Mouse (Mus musculus) testis, adult 2 months (tissue): ENCODE measurements at regions not wholly inside any gene's neighbourhood (a gene's known extent, or its start where the extent isn't known, plus 50 kb on each side); places are given as distances from the start of the nearest gene placed in this dataset.

ENCODE experiments used
- H3K27ac ChIP-seq: fragments of 200-500 bp; 2 replicates; pipeline ENCODE4 v1.5.1; 2012; ENCODE audit warnings: low read depth, low read length; ENCODE audit not compliant: control insufficient read depth, insufficient read depth
- H3K27me3 ChIP-seq: fragments of 200-500 bp; 2 replicates; pipeline ENCODE4 v1.6.1; 2012; ENCODE audit warnings: mild to moderate bottlenecking, low read length, moderate library complexity; ENCODE audit not compliant: control insufficient read depth, insufficient read depth
- H3K36me3 ChIP-seq: fragments of 200-500 bp; 2 replicates; pipeline ENCODE4 v1.6.1; 2012; ENCODE audit warnings: mild to moderate bottlenecking, low read length; ENCODE audit not compliant: control insufficient read depth, insufficient read depth
- H3K4me1 ChIP-seq: fragments of 200-500 bp; 2 replicates; pipeline ENCODE4 v1.6.1; 2012; ENCODE audit warnings: low read length; ENCODE audit not compliant: control insufficient read depth, insufficient read depth
- H3K4me3 ChIP-seq: fragments of 200-500 bp; 2 replicates; pipeline ENCODE4 v1.5.1; 2012; ENCODE audit warnings: low read depth, mild to moderate bottlenecking, low read length, moderate library complexity, mixed read lengths; ENCODE audit not compliant: control insufficient read depth
- CTCF ChIP-seq: fragments of 200-500 bp; IDR thresholded peaks from 2 replicates; pipeline ENCODE4 v1.5.1; 2012; ENCODE audit warnings: low read depth, mild to moderate bottlenecking, inconsistent platforms, low read length, moderate library complexity; ENCODE audit not compliant: control insufficient read depth, insufficient read depth, insufficient replicate concordance
- POLR2A ChIP-seq: fragments of 200-500 bp; IDR thresholded peaks from 2 replicates; pipeline ENCODE4 v1.6.1; 2012; ENCODE audit warnings: low read depth, mild to moderate bottlenecking, inconsistent platforms, low read length, moderate library complexity; ENCODE audit not compliant: control insufficient read depth

DNA sequence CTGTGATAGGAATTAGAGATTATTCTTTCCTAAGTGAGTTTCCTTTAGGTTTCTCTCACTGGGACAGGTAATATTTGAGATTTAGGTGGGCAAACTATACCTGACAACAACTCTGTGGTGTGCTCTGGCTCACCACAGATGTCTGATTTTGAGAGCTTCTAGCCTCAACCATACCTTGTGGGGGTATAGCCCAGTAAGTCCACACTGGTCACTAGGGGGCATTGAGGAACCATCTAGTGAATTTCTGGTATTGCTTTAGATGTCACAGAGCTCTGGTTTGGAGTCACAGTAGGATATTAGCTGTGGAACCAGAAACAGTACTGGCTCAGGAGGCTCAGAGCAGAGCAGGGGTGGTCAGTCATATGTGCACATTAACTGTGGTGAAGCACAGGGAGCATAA is 91.5 kb upstream of the 2210010C04Rik start:
- no peak for TF ChIP-seq CTCF
- no peak for TF ChIP-seq POLR2A
- no peak overlapping the region for H3K27ac ChIP-seq
- H3K4me3 ChIP-seq = no peak overlapping the region
- no peaks in the 10 kb centered on the region for H3K36me3 ChIP-seq
- no peaks in the 10 kb centered on the region for H3K27me3 ChIP-seq
- H3K4me1 ChIP-seq = no peaks in the 10 kb centered on the region

- H3K27me3 ChIP-seq = no peaks in the 10 kb centered on the region
Measured at GRCm38 (mm10) chr6:41121641-41122040, 86.3 kb upstream of the 2210010C04Rik start.

DNA sequence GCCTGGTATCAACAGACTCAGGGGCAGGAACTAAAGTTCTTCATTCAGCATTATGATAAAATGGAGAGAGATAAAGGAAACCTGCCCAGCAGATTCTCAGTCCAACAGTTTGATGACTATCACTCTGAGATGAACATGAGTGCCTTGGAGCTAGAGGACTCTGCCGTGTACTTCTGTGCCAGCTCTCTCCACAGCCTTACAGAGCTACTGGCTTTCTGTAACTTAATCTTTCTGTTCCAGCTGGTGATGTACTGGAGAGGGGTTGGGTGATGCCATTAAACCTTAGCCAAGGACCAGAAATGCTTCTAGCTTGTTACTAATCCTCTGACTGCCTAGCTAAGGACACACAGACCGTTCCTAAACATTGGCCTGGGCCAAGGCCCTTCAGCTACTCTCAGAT is 83.9 kb upstream of the 2210010C04Rik start:
- H3K4me3 ChIP-seq = no peak overlapping the region
- no peaks in the 10 kb centered on the region for H3K36me3 ChIP-seq
- TF ChIP-seq CTCF = no peak
- TF ChIP-seq POLR2A = no peak
- no peak overlapping the region for H3K27ac ChIP-seq
- H3K27me3 ChIP-seq = no peaks in the 10 kb centered on the region
- H3K4me1 ChIP-seq = no peaks in the 10 kb centered on the region

More at GRCm38 (mm10) chr6:41121641-41122040, 86.3 kb upstream of the 2210010C04Rik start:
- no peaks in the 10 kb centered on the region for H3K36me3 ChIP-seq
- no peaks in the 10 kb centered on the region for H3K4me1 ChIP-seq
- TF ChIP-seq CTCF (no peak), POLR2A (no peak)
- H3K4me3 ChIP-seq = no peak overlapping the region
- H3K27ac ChIP-seq = no peak overlapping the region

DNA sequence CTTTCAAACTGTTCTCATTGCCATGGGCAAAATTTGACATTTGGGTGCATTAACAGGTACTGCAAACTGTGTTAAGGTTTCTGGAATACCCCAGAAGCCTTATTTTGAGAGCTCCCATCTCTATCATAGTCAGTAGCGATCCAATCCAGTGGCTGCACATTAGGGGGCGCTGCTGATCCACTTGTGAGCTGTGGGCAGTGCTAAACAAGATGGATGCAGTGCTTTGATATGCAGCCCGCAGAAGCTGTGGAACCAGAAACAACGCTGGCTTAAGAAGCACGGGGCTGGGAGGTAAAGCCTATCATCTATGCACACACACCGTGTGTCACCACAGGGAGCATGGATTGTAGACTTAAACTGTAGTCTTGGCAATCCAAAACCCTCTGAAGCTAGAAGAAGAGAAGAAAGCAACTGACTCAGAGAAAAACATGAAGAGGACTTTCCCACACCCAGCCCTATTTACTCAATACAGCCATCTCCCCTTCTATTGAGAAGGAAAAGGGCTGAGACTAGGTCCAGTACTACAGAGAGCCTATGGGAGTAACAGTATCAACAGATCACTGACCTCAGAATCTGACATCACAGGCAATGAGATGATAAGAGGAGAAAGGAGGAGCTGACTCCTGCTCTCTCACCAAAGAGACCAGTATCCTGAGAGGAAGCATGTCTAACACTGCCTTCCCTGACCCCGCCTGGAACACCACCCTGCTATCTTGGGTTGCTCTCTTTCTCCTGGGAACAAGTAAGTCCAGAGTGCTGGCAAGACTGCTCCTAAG is 83.1 kb upstream of the 2210010C04Rik start:
- Histone ChIP-seq H3K27me3 (no peaks in the 10 kb centered on the region), H3K4me3 (no peak overlapping the region), H3K27ac (no peak overlapping the region), H3K36me3 (no peaks in the 10 kb centered on the region), H3K4me1 (no peaks in the 10 kb centered on the region)
- TF ChIP-seq CTCF (peak; percentile 58; the same call in 1 of the 2 replicates), POLR2A (no peak)

GRCm38 (mm10) chr6:41113943-41114342 is 78.6 kb upstream of the 2210010C04Rik start:
- H3K4me1 ChIP-seq = no peaks in the 10 kb centered on the region
- no peaks in the 10 kb centered on the region for H3K27me3 ChIP-seq
- no peaks in the 10 kb centered on the region for H3K36me3 ChIP-seq
- H3K4me3 ChIP-seq = no peak overlapping the region
- no peak for TF ChIP-seq POLR2A
- no peak overlapping the region for H3K27ac ChIP-seq

GRCm38 (mm10) chr6:41112861-41113610 is 77.7 kb upstream of the 2210010C04Rik start:
- Histone ChIP-seq H3K27ac (no peak overlapping the region), H3K4me3 (no peak overlapping the region), H3K4me1 (no peaks in the 10 kb centered on the region), H3K27me3 (no peaks in the 10 kb centered on the region), H3K36me3 (no peaks in the 10 kb centered on the region)
- peak; percentile 85; the same call in 1 of the 2 replicates for TF ChIP-seq CTCF
- TF ChIP-seq POLR2A = no peak

GRCm38 (mm10) chr6:41111829-41112228 is 76.5 kb upstream of the 2210010C04Rik start:
- Histone ChIP-seq H3K27me3 (no peaks in the 10 kb centered on the region), H3K36me3 (no peaks in the 10 kb centered on the region), H3K27ac (no peak overlapping the region), H3K4me1 (no peaks in the 10 kb centered on the region), H3K4me3 (no peak overlapping the region)
- no peak for TF ChIP-seq POLR2A
- TF ChIP-seq CTCF = no peak

DNA sequence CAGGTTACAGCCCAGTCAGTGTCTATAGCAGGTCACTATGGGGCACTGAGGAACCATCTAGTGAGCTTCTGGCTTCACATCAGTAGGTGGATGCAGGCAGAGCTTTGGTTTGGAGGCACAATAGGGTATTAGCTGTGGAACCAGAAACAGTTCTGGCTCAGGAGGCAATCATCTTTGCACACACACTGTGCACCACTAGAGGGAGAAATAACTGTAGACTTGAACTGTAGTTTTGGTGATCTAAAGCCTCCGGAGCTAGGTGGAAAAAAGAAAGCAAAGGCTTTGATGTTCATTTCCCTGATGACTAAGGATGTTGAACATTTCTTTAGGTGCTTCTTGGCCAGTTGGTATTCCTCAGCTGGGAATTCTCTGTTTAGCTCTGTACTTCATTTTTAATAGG is 73.6 kb upstream of the 2210010C04Rik start:
- Histone ChIP-seq H3K4me3 (no peak overlapping the region), H3K36me3 (no peaks in the 10 kb centered on the region), H3K27ac (no peak overlapping the region), H3K27me3 (no peaks in the 10 kb centered on the region), H3K4me1 (no peaks in the 10 kb centered on the region)
- TF ChIP-seq CTCF = no peak
- TF ChIP-seq POLR2A = no peak
